Mouse (Mus musculus) olfactory bulb, adult 2 months (tissue): ENCODE results near the gene Hapln1.

Experiments
- CTCF ChIP-seq: fragments of 200-500 bp; IDR thresholded peaks from 2 replicates; pipeline ENCODE4 v1.5.1; 2012; ENCODE audit warnings: low read depth, mild to moderate bottlenecking, low read length, moderate library complexity; ENCODE audit not compliant: insufficient read depth
- POLR2A ChIP-seq: fragments of 200-500 bp; IDR thresholded peaks from 2 replicates; pipeline ENCODE4 v1.6.1; 2012; ENCODE audit warnings: mild to moderate bottlenecking, low read depth, low read length, moderate library complexity; ENCODE audit not compliant: insufficient read depth

DNA sequence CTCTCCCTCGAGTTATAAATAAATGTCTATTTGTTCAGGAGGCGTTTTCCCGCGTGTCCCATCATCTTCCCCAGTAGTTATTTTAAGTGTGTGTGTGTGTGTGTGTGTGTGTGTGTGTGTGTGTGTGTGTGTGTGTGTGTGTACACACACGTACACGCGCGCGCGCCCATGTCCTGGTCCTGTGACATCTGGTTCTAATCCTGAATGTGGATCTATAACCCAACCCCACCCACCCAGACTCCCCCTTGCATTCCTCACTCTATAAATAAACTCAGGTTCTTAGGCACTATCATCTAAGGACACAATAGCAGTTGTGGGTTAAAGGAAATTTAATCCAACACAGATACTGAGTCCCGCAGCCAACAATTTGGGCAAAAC, 280 bp downstream of the Hapln1 start:
- TF ChIP-seq CTCF (no peak), POLR2A (no peak)
